Mouse (Mus musculus): ENCODE measurements around the gene Gm20814.
"Not testable (repeated sequence)": the region's sequence is repeated elsewhere in the genome, so short reads cannot be mapped to it uniquely, and the experiment has no call there.

The Gm20814 gene

DNA sequence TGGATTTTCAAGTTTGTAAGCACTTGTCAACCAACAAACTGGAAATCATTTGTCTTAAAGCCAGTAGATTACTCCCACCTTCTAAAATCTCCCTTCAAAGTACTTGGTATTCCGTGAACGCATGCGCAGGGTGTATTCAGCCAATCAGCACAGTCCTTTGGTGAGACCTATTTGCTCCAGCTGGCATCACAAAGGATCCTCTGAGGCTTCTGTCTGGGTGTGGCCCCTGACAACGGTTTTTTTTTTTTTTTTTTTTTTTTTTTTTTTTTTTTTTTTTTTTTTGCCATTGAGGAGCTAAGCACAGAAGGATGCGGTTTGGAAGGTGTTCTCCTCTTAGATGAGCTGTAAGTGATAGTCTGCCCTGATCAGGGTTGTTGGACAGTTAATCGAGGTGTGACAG, at the start of gene Gm20814:
Gm20814 (plus strand) TSS at position 301 of the 400 bp plus-strand sequence.
- DNase-seq = not testable (repeated sequence)
